Mouse (Mus musculus) C2C12 (cell line): ENCODE measurements at regions not wholly inside any gene's neighbourhood (a gene's known extent, or its start where the extent isn't known, plus 50 kb on each side); places are given as distances from the start of the nearest gene placed in this dataset.

Source experiments
- H3K27me3 ChIP-seq: one replicate; pipeline ENCODE4 v1.6.1; 2011; ENCODE audit not compliant: control insufficient read depth, insufficient read depth, insufficient read length
- H3K36me3 ChIP-seq: one replicate; pipeline ENCODE4 v1.6.1; 2011; ENCODE audit not compliant: control insufficient read depth, insufficient read depth
- H3K4me3 ChIP-seq: one replicate; pipeline ENCODE4 v1.5.1; 2011; ENCODE audit warnings: mild to moderate bottlenecking, control low read depth; ENCODE audit not compliant: poor library complexity, insufficient read depth, severe bottlenecking
- H3K79me2 ChIP-seq: one replicate; pipeline ENCODE4 v1.6.1; 2011; ENCODE audit not compliant: control insufficient read depth, insufficient read depth
- H3K79me3 ChIP-seq: one replicate; pipeline ENCODE4 v1.6.1; 2011; ENCODE audit warnings: low read depth, control low read depth
- H3ac ChIP-seq: one replicate; pipeline ENCODE3; 2011; ENCODE audit warnings: low read depth; ENCODE audit not compliant: control insufficient read depth, insufficient read length
- CEBPB ChIP-seq: IDR thresholded peaks from one replicate; pipeline ENCODE4 v1.6.1; 2011; ENCODE audit warnings: low read depth, mild to moderate bottlenecking, control low read depth, moderate library complexity
- CTCF ChIP-seq: IDR thresholded peaks from one replicate; pipeline ENCODE4 v1.5.1; 2011; ENCODE audit not compliant: control insufficient read depth, insufficient read depth, insufficient read length
- FOSL1 ChIP-seq: IDR thresholded peaks from one replicate; pipeline ENCODE4 v1.8.0; 2011; ENCODE audit warnings: mild to moderate bottlenecking, low read length; ENCODE audit not compliant: poor library complexity, insufficient read depth, severe bottlenecking
- MAX ChIP-seq: IDR thresholded peaks from one replicate; pipeline ENCODE4 v1.6.1; 2011; ENCODE audit warnings: mild to moderate bottlenecking, control low read depth
- MYOD1 ChIP-seq: IDR thresholded peaks from one replicate; pipeline ENCODE4 v1.6.1; 2011; ENCODE audit warnings: low read depth; ENCODE audit not compliant: control insufficient read depth, insufficient read length
- MYOG ChIP-seq: IDR thresholded peaks from one replicate; pipeline ENCODE4 v1.6.1; 2011; ENCODE audit not compliant: control insufficient read depth, insufficient read length; ENCODE audit errors: extremely low read depth
- USF1 ChIP-seq: IDR thresholded peaks from one replicate; pipeline ENCODE4 v1.6.1; 2011; ENCODE audit warnings: low read depth, mild to moderate bottlenecking, control low read depth, moderate library complexity

DNA sequence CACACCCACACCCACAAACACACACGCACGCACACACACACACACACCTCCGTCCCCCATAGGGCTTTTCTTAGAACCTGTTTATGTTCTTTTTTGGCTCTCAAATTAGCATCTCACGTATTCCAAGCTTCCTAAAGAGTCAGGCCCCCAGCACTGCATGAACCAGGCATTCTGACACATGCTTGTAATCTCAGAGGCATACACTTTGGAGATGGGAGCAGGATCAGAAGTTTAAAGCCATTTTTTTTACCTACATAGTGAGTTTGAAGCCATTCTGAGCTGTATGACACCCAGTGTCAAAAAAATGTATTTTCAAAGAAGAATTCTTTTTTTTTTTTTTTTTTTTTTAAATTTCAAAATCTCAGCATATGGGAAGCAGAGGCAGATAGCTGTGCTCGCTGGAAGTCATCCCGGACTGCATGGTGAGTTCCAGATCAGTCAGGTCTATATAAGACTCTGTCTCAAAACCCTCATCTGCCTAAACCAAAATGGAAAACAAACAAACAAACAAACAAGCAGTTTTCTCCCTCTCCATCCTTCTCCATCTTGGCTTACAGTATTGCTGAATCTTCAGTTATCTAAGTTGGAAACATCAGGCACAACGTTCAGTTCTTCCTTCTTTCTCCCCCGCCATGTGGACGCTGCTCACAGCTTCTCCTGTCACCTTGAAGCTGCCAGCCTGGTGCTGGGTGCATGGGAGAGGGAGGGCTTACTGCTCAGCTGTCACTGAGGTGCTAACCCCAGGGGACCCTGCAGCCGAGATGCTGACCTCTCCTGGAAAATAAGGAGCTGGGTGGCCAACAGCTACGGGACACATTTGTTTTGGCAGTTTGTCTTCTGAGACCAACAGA is 78.4 kb downstream of the Klf5 start:
- Histone ChIP-seq H3K4me3 (no peak overlapping the region), H3ac (no peak overlapping the region), H3K79me2 (no peaks in the 10 kb centered on the region), H3K36me3 (no peaks in the 10 kb centered on the region), H3K79me3 (no peaks in the 10 kb centered on the region), H3K27me3 (no peaks in the 10 kb centered on the region)
- TF ChIP-seq MYOD1 (no peak), MYOG (no peak), MAX (no peak), FOSL1 (no peak), USF1 (no peak), CEBPB (no peak), CTCF (no peak)

- Histone ChIP-seq H3K4me3 (no peak overlapping the region), H3K36me3 (no peaks in the 10 kb centered on the region), H3K27me3 (no peaks in the 10 kb centered on the region), H3ac (no peak overlapping the region), H3K79me3 (no peaks in the 10 kb centered on the region), H3K79me2 (no peaks in the 10 kb centered on the region)
- no peak for TF ChIP-seq FOSL1
- no peak for TF ChIP-seq MYOD1
- TF ChIP-seq MAX = no peak
- TF ChIP-seq CEBPB = no peak
- TF ChIP-seq USF1 = no peak
- no peak for TF ChIP-seq MYOG
- TF ChIP-seq CTCF = no peak
Observed at GRCm38 (mm10) chr14:99381262-99382017, 82.9 kb downstream of the Klf5 start.

DNA sequence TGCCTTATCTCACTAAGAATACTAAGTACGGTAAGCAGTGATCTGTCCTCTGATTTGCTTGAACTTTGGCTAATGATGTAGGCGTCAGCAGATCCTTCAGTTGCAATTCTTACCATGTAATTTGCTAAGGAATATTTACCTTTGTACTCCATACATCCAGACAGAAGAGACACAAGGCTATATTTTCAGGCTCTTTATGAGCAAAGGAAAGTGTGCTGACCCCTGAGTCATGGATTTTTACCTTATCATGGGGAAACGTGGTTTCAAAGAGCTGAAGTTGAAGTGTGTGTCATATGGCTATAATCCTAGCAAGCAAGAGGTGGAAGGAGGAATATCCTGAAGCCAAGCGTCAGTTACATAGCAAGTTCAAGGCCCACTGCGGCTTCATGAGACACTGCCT is 83.6 kb downstream of the Klf5 start:
- no peak overlapping the region for H3K4me3 ChIP-seq

DNA sequence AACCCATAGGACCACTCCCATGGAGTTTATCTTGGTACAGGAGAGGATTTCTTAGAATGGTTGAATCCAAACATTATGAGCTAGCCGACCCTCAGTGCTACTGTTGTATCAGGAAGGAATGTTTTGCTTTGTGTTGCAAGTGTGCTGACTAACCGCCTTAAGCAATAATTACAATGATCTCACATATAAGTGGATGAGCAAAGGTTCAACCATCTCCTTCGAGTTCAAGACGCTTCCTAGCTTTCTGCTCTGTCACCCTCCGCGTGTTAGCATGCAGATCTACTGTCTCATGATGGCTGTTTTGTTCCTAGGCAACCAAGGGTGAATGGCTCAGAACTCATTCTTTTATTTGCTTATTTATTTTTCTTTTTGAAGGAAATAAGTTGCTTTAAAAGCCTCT is 84.7 kb downstream of the Klf5 start:
- no peaks in the 10 kb centered on the region for H3K79me2 ChIP-seq
- H3ac ChIP-seq = no peak overlapping the region
- H3K27me3 ChIP-seq = no peaks in the 10 kb centered on the region
- H3K4me3 ChIP-seq = no peak overlapping the region
- H3K36me3 ChIP-seq = no peaks in the 10 kb centered on the region
- no peak for TF ChIP-seq CTCF
- no peaks in the 10 kb centered on the region for H3K79me3 ChIP-seq

More for the DNA sequence above, 83.6 kb downstream of the Klf5 start:
- Histone ChIP-seq H3K79me2 (no peaks in the 10 kb centered on the region), H3K36me3 (no peaks in the 10 kb centered on the region), H3ac (no peak overlapping the region), H3K79me3 (no peaks in the 10 kb centered on the region), H3K27me3 (no peaks in the 10 kb centered on the region)
- TF ChIP-seq CTCF (no peak), FOSL1 (no peak), MYOG (no peak), MAX (no peak), MYOD1 (no peak), CEBPB (no peak)

DNA sequence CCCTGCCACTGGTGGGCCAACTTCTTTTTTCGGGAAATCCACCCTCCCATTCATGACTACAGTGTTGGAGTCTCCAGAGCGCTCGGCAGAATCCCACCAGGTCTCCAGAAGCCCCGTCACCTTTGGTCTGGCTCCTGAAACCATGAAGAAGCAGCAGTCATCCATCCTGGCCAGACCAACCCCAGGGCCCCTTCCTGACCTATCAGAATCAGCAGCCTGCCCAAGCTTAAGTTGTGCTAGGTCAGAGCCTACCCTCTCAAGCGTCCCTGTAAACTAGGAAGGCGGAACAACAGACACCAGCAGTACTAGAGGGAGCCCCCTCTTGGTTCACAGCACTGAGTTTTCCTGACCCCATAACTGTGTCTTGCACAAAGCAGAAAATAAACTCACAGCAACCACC is 89.1 kb downstream of the Klf5 start:
- Histone ChIP-seq H3ac (no peak overlapping the region), H3K4me3 (no peak overlapping the region), H3K79me2 (no peaks in the 10 kb centered on the region), H3K36me3 (no peaks in the 10 kb centered on the region), H3K79me3 (no peaks in the 10 kb centered on the region), H3K27me3 (no peaks in the 10 kb centered on the region)
- TF ChIP-seq MAX = no peak
- no peak for TF ChIP-seq USF1
- no peak for TF ChIP-seq FOSL1
- no peak for TF ChIP-seq CTCF
- no peak for TF ChIP-seq CEBPB
- TF ChIP-seq MYOD1 = no peak
- TF ChIP-seq MYOG = no peak

GRCm38 (mm10) chr14:99389306-99389705 is 90.8 kb downstream of the Klf5 start:
- TF ChIP-seq CTCF (no peak), MYOD1 (no peak), USF1 (no peak), FOSL1 (no peak), MYOG (no peak), CEBPB (no peak), MAX (no peak)
- Histone ChIP-seq H3K4me3 (no peak overlapping the region), H3K36me3 (no peaks in the 10 kb centered on the region), H3ac (no peak overlapping the region), H3K27me3 (no peaks in the 10 kb centered on the region), H3K79me2 (no peaks in the 10 kb centered on the region), H3K79me3 (no peaks in the 10 kb centered on the region)
